Mouse (Mus musculus): ENCODE results near the gene Rchy1. TPM values are rescaled to one million over a fixed set of nuclear protein-coding genes. Genes with fewer than 3 reads are reported as not detected.
"Not testable (repeated sequence)": the region's sequence is repeated elsewhere in the genome, so short reads cannot be mapped to it uniquely, and the experiment has no call there.

Gene Rchy1
- total and polyA plus RNA-seq, 2 experiments from 2014 or later: 36.2 to 66.8 TPM

DNA sequence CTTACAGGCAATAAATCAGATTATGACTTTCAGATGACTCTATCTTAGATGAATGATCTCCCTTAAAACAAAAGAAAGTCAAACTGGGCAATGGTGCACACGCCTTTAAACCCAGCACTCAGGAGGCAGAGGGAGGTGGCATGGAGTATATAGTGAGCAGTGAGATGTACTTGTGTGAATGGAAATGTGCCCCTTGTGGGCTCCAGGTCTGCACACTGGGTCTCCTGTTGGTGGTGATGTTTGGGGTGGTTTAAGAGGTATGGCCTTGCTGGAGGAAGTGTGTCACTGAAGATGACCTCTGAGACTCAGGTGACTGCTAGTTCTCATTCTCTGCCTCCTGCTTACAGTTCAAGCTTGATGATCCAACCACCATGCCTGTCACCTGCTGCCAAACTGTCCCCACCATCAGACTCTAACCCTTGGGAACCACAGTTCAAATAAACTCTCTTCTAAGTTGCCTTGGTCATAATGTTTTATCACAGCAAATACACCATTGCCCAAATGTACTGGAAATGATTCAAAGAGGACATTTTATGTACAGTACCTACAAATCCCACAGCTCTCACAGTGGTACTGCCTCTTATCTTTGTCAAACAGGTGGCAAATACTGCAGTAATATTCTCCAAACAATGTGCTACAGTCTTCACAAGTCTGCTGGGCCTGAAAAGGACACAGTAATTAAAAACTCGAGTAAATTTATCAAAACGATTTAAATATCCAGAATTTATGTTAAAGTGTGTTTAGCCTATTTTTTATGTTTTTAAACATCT is 5.7 kb downstream of the Rchy1 start:
- H3K4me3 ChIP-seq (ENCODE audit: low read depth, low read length): no peak overlapping the region
- H3K9me3 ChIP-seq (ENCODE audit: low read length): no peaks in the 10 kb centered on the region
- no peak overlapping the region for H3K4me2 ChIP-seq (ENCODE audit: low read depth, low read length, poor library complexity, severe bottlenecking)
- WGBS: 87% methylated on average over 3 of the region's 3 CpGs
- peaks cover 6% of the 10 kb centered on the region; the same call in 1 of the 2 replicates for H3K4me1 ChIP-seq (ENCODE audit: insufficient read depth, low read length)
- no peak overlapping the region for H3K27ac ChIP-seq (ENCODE audit: low read depth, low read length)
- no peak overlapping the region for H3K9ac ChIP-seq (replicated peaks; ENCODE audit: low read length, poor library complexity, severe bottlenecking)
- TF ChIP-seq CTCF (IDR thresholded peaks at IDR 0.05): no peak
- no peak for DNase-seq (ENCODE audit: low spot score)
- peaks cover 20% of the 10 kb centered on the region for H3K36me3 ChIP-seq (ENCODE audit: insufficient read depth, low read length)
- no peak for ATAC-seq (ENCODE audit: low FRiP score)
- H3K27me3 ChIP-seq (ENCODE audit: insufficient read depth, low read length): no peaks in the 10 kb centered on the region

DNA sequence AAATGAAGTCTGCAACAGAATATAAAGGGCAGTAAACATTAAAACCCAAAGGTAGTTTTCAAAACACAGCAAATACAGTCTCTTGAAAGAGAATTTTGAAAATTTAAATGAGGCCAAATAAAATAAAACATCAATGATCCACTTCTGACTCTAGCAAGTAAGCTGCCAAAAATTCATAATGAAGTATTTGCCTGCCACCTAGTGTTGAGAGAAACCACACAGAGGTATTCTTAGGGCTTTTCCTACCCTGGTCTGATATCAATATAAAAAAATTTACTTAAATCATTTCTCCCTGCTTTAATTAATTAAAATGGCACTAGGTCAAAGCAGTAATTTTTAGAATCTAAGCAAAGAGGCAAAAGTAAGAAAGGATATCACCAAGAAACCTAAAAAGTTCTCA is 11.5 kb downstream of the Rchy1 start:
- peak; percentile 76 for TF ChIP-seq CTCF (IDR thresholded peaks at IDR 0.05)
- H3K27ac ChIP-seq (ENCODE audit: low read depth, low read length): no peak overlapping the region
- peaks cover 23% of the 10 kb centered on the region; the same call in 1 of the 2 replicates for H3K36me3 ChIP-seq (ENCODE audit: insufficient read depth, low read length)
- H3K9ac ChIP-seq (replicated peaks; ENCODE audit: low read length, poor library complexity, severe bottlenecking): no peak overlapping the region
- H3K9me3 ChIP-seq (ENCODE audit: low read length): no peaks in the 10 kb centered on the region
- ATAC-seq (ENCODE audit: low FRiP score): no peak
- DNase-seq (ENCODE audit: low spot score): peak; percentile 67
- no peak overlapping the region for H3K4me2 ChIP-seq (ENCODE audit: low read depth, low read length, poor library complexity, severe bottlenecking)
- H3K27me3 ChIP-seq (ENCODE audit: insufficient read depth, low read length): no peaks in the 10 kb centered on the region
- H3K4me3 ChIP-seq (ENCODE audit: low read depth, low read length): no peak overlapping the region
- H3K4me1 ChIP-seq (ENCODE audit: insufficient read depth, low read length): no peaks in the 10 kb centered on the region

- Histone ChIP-seq H3K27me3 (ENCODE audit: insufficient read depth, low read length) (no peaks in the 10 kb centered on the region), H3K27ac (ENCODE audit: low read depth, low read length) (no peak overlapping the region), H3K4me2 (ENCODE audit: low read depth, low read length, poor library complexity, severe bottlenecking) (no peak overlapping the region), H3K9ac (replicated peaks; ENCODE audit: low read length, poor library complexity, severe bottlenecking) (no peak overlapping the region), H3K4me1 (ENCODE audit: insufficient read depth, low read length) (no peaks in the 10 kb centered on the region), H3K9me3 (ENCODE audit: low read length) (no peaks in the 10 kb centered on the region), H3K36me3 (ENCODE audit: insufficient read depth, low read length) (peaks cover 23% of the 10 kb centered on the region; the same call in 1 of the 2 replicates), H3K4me3 (ENCODE audit: low read depth, low read length) (no peak overlapping the region)
- no peak for TF ChIP-seq CTCF (IDR thresholded peaks at IDR 0.05)
- ATAC-seq (ENCODE audit: low FRiP score): no peak
- DNase-seq (ENCODE audit: low spot score): no peak
- 88% methylated on average over 7 of the region's 7 CpGs for WGBS
Measured at GRCm38 (mm10) chr5:91949441-91949840, 13.4 kb downstream of the Rchy1 start.

DNA sequence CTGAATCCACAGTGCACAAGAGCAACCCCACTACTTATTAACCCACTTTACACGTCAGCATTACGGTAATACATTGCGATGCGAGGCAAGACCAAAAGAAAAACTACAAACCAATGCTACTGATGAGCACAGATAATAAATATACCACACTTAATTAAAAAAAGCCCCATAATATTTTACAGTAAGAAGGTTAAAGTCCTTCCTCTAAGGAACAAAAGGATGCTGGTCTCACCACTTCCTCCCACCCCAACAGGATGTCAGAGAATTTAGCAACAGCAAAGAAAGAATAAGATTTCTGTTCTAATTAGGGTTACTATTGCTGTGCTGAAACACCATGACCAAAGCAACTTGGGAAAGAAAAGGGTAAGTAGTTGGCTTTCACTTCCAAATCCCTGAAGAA is 15.9 kb downstream of the Rchy1 start:
- H3K4me3 ChIP-seq (ENCODE audit: low read depth, low read length): no peak overlapping the region
- no peak overlapping the region for H3K9ac ChIP-seq (replicated peaks; ENCODE audit: low read length, poor library complexity, severe bottlenecking)
- H3K36me3 ChIP-seq (ENCODE audit: insufficient read depth, low read length): peaks cover 12% of the 10 kb centered on the region; the same call in 1 of the 2 replicates
- no peaks in the 10 kb centered on the region for H3K4me1 ChIP-seq (ENCODE audit: insufficient read depth, low read length)
- 99% methylated on average over 4 of the region's 4 CpGs for WGBS
- H3K9me3 ChIP-seq (ENCODE audit: low read length): no peaks in the 10 kb centered on the region
- no peak for ATAC-seq (ENCODE audit: low FRiP score)
- no peaks in the 10 kb centered on the region for H3K27me3 ChIP-seq (ENCODE audit: insufficient read depth, low read length)
- H3K27ac ChIP-seq (ENCODE audit: low read depth, low read length): no peak overlapping the region
- TF ChIP-seq CTCF (IDR thresholded peaks at IDR 0.05): no peak
- H3K4me2 ChIP-seq (ENCODE audit: low read depth, low read length, poor library complexity, severe bottlenecking): no peak overlapping the region
- no peak for DNase-seq (ENCODE audit: low spot score)

- H3K27ac ChIP-seq (ENCODE audit: low read depth, low read length); H3K9me3 ChIP-seq (ENCODE audit: low read length); H3K9ac ChIP-seq (replicated peaks; ENCODE audit: low read length, poor library complexity, severe bottlenecking); H3K27me3 ChIP-seq (ENCODE audit: insufficient read depth, low read length); H3K4me1 ChIP-seq (ENCODE audit: insufficient read depth, low read length); H3K4me2 ChIP-seq (ENCODE audit: low read depth, low read length, poor library complexity, severe bottlenecking); ATAC-seq (ENCODE audit: low FRiP score); DNase-seq (ENCODE audit: low spot score); H3K4me3 ChIP-seq (ENCODE audit: low read depth, low read length): not testable (repeated sequence)
- WGBS: 50% methylated on average over 1 of the region's 1 CpGs
- H3K36me3 ChIP-seq (ENCODE audit: insufficient read depth, low read length): peaks cover 12% of the 10 kb centered on the region; the same call in 1 of the 2 replicates
Measured at GRCm38 (mm10) chr5:91945609-91946008, 17.3 kb downstream of the Rchy1 start.

GRCm38 (mm10) chr5:91913231-91913630 is 49.6 kb downstream of the Rchy1 start:
- TF ChIP-seq CTCF (IDR thresholded peaks at IDR 0.05): no peak
- H3K36me3 ChIP-seq (ENCODE audit: insufficient read depth, low read length): no peaks in the 10 kb centered on the region
- H3K9ac ChIP-seq (replicated peaks; ENCODE audit: low read length, poor library complexity, severe bottlenecking): no peak overlapping the region
- 67% methylated on average over 2 of the region's 2 CpGs for WGBS
- H3K4me1 ChIP-seq (ENCODE audit: insufficient read depth, low read length): no peaks in the 10 kb centered on the region
- ATAC-seq (ENCODE audit: low FRiP score): peak; percentile 77; the same call in 1 of the 2 replicates
- H3K27me3 ChIP-seq (ENCODE audit: insufficient read depth, low read length): no peaks in the 10 kb centered on the region
- H3K4me3 ChIP-seq (ENCODE audit: low read depth, low read length): no peak overlapping the region
- H3K4me2 ChIP-seq (ENCODE audit: low read depth, low read length, poor library complexity, severe bottlenecking): no peak overlapping the region
- H3K9me3 ChIP-seq (ENCODE audit: low read length): no peaks in the 10 kb centered on the region
- peak; percentile 31 for DNase-seq (ENCODE audit: low spot score)
- no peak overlapping the region for H3K27ac ChIP-seq (ENCODE audit: low read depth, low read length)

Data from midbrain, postnatal 0 days (tissue).